Mouse (Mus musculus): ENCODE data around the gene Dnah8. TPM values are rescaled to one million over a fixed set of nuclear protein-coding genes. Genes with fewer than 3 reads are reported as not detected.
A peak's percentile ranks its signal among the peaks of the same experiment; 100 is the strongest.

The Dnah8 gene
- total and polyA plus RNA-seq, 3 experiments: 15.4 to 143 (median 19.5) TPM

DNA sequence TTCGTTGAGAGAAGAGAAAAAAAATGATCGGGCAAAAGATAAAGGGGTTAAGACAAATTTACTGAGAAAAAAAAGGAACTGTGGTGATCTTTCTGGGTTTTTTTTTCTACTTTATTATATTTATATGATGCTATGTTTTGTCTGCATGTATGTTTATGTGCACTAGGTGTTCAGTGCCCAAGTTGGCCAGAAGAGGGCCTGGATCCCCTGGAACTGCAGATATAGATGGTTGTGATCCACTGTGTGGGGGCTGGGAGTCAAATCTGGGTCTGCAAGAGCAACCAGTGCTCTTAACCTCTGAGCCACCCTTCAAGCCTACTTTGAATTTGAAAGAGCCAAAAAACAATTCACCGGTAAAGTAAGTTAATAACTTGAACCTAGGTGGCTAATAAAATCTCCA, 256.2 kb downstream of the Dnah8 start:
- Histone ChIP-seq H3K4me3 (ENCODE audit: control insufficient read depth in 1 of 2, insufficient read depth in 1 of 2, low read depth in 2 of 2, low read length in 2 of 2) (no peak overlapping the region), H3K4me1 (ENCODE audit: control insufficient read depth in 1 of 2, insufficient read depth in 2 of 2, low read length in 2 of 2) (peaks cover 2 to 8% of the 10 kb centered on the region in 2 experiments; a peak in 2 of 4 replicates), H3K9ac (ENCODE audit: control insufficient read depth, low read depth, low read length, poor library complexity, severe bottlenecking) (no peak overlapping the region), H3K27ac (ENCODE audit: control insufficient read depth, low read depth, low read length) (no peak overlapping the region), H3K27me3 (ENCODE audit: control insufficient read depth in 1 of 2, insufficient read depth in 2 of 2, low read length in 2 of 2) (no peaks in the 10 kb centered on the region), H3K79me2 (ENCODE audit: control insufficient read depth, insufficient read depth, low read length, poor library complexity) (no peaks in the 10 kb centered on the region), H3K36me3 (ENCODE audit: control insufficient read depth in 1 of 2, insufficient read depth in 2 of 2, low read length in 2 of 2) (peaks cover 0 to 8% of the 10 kb centered on the region in 2 experiments; a peak in 2 of 4 replicates), H3K9me3 (replicated peaks; ENCODE audit: insufficient read depth, low read length) (no peaks in the 10 kb centered on the region)
- TF ChIP-seq HCFC1 (IDR thresholded peaks at IDR 0.05; ENCODE audit: low read depth, low read length): no peak
- peak; percentile 34 for TF ChIP-seq SMC3 (IDR thresholded peaks at IDR 0.05; ENCODE audit: low read depth, low read length)
- peak; percentile 29 to 41 (median 41) for TF ChIP-seq CTCF (IDR thresholded peaks at IDR 0.05 in 2 of 3, conservative IDR thresholded peaks at IDR 0.05 in 1 of 3; ENCODE audit: control insufficient read depth in 1 of 3, insufficient read depth in 1 of 3, low read depth in 2 of 3, low read length in 3 of 3, poor library complexity in 1 of 3, severe bottlenecking in 1 of 3)
- no peak for TF ChIP-seq MAX (IDR thresholded peaks at IDR 0.05; ENCODE audit: low read length)
- no peak for TF ChIP-seq MXI1 (IDR thresholded peaks at IDR 0.05; ENCODE audit: low read depth, low read length)
- peak; percentile 78 for TF ChIP-seq ZNF384 (IDR thresholded peaks at IDR 0.05; ENCODE audit: low read depth, low read length)
- TF ChIP-seq NELFE (IDR thresholded peaks at IDR 0.05; ENCODE audit: low read depth, low read length): 0 out of 2 replicates have a peak, but pooled peaks have one; percentile 11
- peak; percentile 35 for DNase-seq (ENCODE audit: low read depth, low spot score)

DNA sequence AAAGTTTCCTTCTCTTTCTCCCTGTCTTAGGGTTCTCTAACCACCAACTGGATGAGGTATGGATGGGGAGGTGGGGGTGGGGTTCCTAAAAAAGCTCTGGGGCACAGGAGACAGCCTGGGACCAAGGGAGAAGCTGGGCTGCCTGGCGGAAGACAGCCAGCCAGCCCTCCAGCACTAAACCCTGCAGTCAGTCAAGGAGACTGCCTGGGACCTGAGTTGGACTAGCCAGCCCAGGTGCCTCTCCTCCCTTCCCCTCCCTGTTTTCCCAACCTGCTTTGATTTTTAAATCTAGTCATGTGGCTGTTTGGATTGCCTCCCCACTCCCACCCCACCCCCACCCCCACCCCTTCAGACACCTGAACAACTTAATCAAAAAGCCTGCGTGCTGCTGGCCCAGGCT, 256.8 kb downstream of the Dnah8 start:
- H3K4me3 ChIP-seq (ENCODE audit: control insufficient read depth in 1 of 2, insufficient read depth in 1 of 2, low read depth in 2 of 2, low read length in 2 of 2): no peak overlapping the region
- TF ChIP-seq RCOR1 (IDR thresholded peaks at IDR 0.05; ENCODE audit: low read depth, low read length) (no peak), SIN3A (IDR thresholded peaks at IDR 0.05; ENCODE audit: low read length) (no peak), NRF1 (IDR thresholded peaks at IDR 0.05; ENCODE audit: insufficient read depth, low read depth, low read length, poor library complexity, severe bottlenecking) (no peak), HCFC1 (IDR thresholded peaks at IDR 0.05; ENCODE audit: low read depth, low read length) (no peak), JUND (IDR thresholded peaks at IDR 0.05; ENCODE audit: low read depth, low read length) (no peak), POLR2AphosphoS2 (IDR thresholded peaks at IDR 0.05; ENCODE audit: low read length) (no peak), KAT2A (conservative IDR thresholded peaks at IDR 0.05; ENCODE audit: low read depth, low read length) (no peak), ETS1 (IDR thresholded peaks at IDR 0.05; ENCODE audit: low read depth, low read length) (no peak), MAX (IDR thresholded peaks at IDR 0.05; ENCODE audit: low read length) (no peak), GABPA (IDR thresholded peaks at IDR 0.05; ENCODE audit: low read depth, low read length) (no peak), TCF12 (IDR thresholded peaks at IDR 0.05; ENCODE audit: low read depth, low read length) (no peak), MXI1 (IDR thresholded peaks at IDR 0.05; ENCODE audit: low read depth, low read length) (no peak), MYB (IDR thresholded peaks at IDR 0.05; ENCODE audit: low read depth, low read length) (no peak), CHD2 (IDR thresholded peaks at IDR 0.05; ENCODE audit: low read length) (no peak), ZC3H11A (IDR thresholded peaks at IDR 0.05; ENCODE audit: low read depth, low read length) (no peak), USF2 (IDR thresholded peaks at IDR 0.05; ENCODE audit: borderline replicate concordance in 1 of 2, insufficient read depth in 1 of 2, low read depth in 1 of 2, low read length in 2 of 2) (no peak), GATA1 (IDR thresholded peaks at IDR 0.05; ENCODE audit: low read depth, low read length) (no peak)
- no peaks in the 10 kb centered on the region for H3K79me2 ChIP-seq (ENCODE audit: control insufficient read depth, insufficient read depth, low read length, poor library complexity)
- H3K9ac ChIP-seq (ENCODE audit: control insufficient read depth, low read depth, low read length, poor library complexity, severe bottlenecking): no peak overlapping the region
- H3K36me3 ChIP-seq (ENCODE audit: control insufficient read depth in 1 of 2, insufficient read depth in 2 of 2, low read length in 2 of 2): peaks cover 0 to 8% of the 10 kb centered on the region in 2 experiments; a peak in 2 of 4 replicates
- H3K4me1 ChIP-seq (ENCODE audit: control insufficient read depth in 1 of 2, insufficient read depth in 2 of 2, low read length in 2 of 2): peaks cover 2 to 8% of the 10 kb centered on the region in 2 experiments; a peak in 2 of 4 replicates
- DNase-seq (ENCODE audit: low read depth, low spot score): no peak
- H3K9me3 ChIP-seq (replicated peaks; ENCODE audit: insufficient read depth, low read length): no peaks in the 10 kb centered on the region
- no peak overlapping the region for H3K27ac ChIP-seq (ENCODE audit: control insufficient read depth, low read depth, low read length)
- H3K27me3 ChIP-seq (ENCODE audit: control insufficient read depth in 1 of 2, insufficient read depth in 2 of 2, low read length in 2 of 2): no peaks in the 10 kb centered on the region

All from MEL (cell line).